Mouse (Mus musculus) kidney, postnatal 0 days (tissue): ENCODE measurements around the gene Wdfy2. TPM values are rescaled to one million over a fixed set of nuclear protein-coding genes. Genes with fewer than 3 reads are reported as not detected.

Experiments used
- ATAC-seq: fragments of 200-750 bp; cut with Nextera tagmentation; replicated peaks from 2 replicates; pipeline ENCODE4 v1.8.0; 2017; ENCODE audit warnings: low read depth, moderate number of reproducible peaks, moderate TSS enrichment, moderate library complexity; ENCODE audit not compliant: low FRiP score
- DNase-seq: peaks from one replicate; pipeline ENCODE4 v3.0.0-alpha.2; 2016; ENCODE audit warnings: low spot score
- H3K27ac ChIP-seq: fragments of 300-500 bp; sonication (generic); 2 replicates; pipeline ENCODE4 v1.5.1; 2014; ENCODE audit warnings: mild to moderate bottlenecking
- H3K27me3 ChIP-seq: fragments of 300-500 bp; sonication (generic); 2 replicates; pipeline ENCODE4 v1.6.1; 2014; ENCODE audit warnings: low read length, mixed read lengths; ENCODE audit not compliant: insufficient read depth
- H3K36me3 ChIP-seq: fragments of 300-500 bp; sonication (generic); 2 replicates; pipeline ENCODE4 v1.6.1; 2014; ENCODE audit warnings: low read length, mixed read lengths; ENCODE audit not compliant: insufficient read depth
- H3K4me1 ChIP-seq: fragments of 300-500 bp; sonication (generic); replicated peaks from 2 replicates; pipeline ENCODE4 v1.6.1; 2014; ENCODE audit warnings: antibody characterized with exemption, low read length, mixed read lengths; ENCODE audit not compliant: insufficient read depth
- H3K4me2 ChIP-seq: fragments of 300-500 bp; sonication (generic); 2 replicates; pipeline ENCODE4 v1.6.1; 2014; ENCODE audit warnings: mild to moderate bottlenecking, low read length, moderate library complexity, mixed read lengths
- H3K4me3 ChIP-seq: fragments of 300-500 bp; sonication (generic); replicated peaks from 2 replicates; pipeline ENCODE4 v1.5.1; 2014; ENCODE audit warnings: low read depth, low read length
- H3K9ac ChIP-seq: fragments of 300-500 bp; sonication (generic); 2 replicates; pipeline ENCODE4 v1.6.1; 2014; ENCODE audit warnings: low read depth, low read length
- H3K9me3 ChIP-seq: fragments of 300-500 bp; sonication (generic); replicated peaks from 2 replicates; pipeline ENCODE4 v1.6.1; 2016; ENCODE audit warnings: low read length, inconsistent platforms, mixed read lengths
- CTCF ChIP-seq: IDR thresholded peaks from 2 replicates; pipeline ENCODE4 v1.5.1; 2016; ENCODE audit warnings: antibody characterized with exemption, low read depth, mild to moderate bottlenecking, moderate library complexity
- WGBS: fragments of 180-500 bp; shearing (Covaris S2); extraction: QIAGEN DNeasy Blood & Tissue Kit; methylation state at CpG from one replicate; pipeline ENCODE4 v1.1.7; 2014; 5-methylcytosine and 5-hydroxymethylcytosine counted together
- polyA plus RNA-seq: library from polyadenylated mRNA; unstranded; fragments of >200 nt; fragmentation: Nextera tagmentation; extraction: Ambion mirVana; gene quantifications from 2 replicates; pipeline ENCODE4 v1.2.1, GENCODE M21; 2015

Gene Wdfy2
- polyA plus RNA-seq, 1 experiment from 2014 or later, result 3.9 TPM

GRCm38 (mm10) chr14:62858311-62858710 is 20.8 kb downstream of the Wdfy2 start:
- Histone ChIP-seq H3K4me3 (no peak overlapping the region), H3K4me1 (no peaks in the 10 kb centered on the region), H3K9ac (no peak overlapping the region), H3K9me3 (no peaks in the 10 kb centered on the region), H3K27ac (no peak overlapping the region), H3K27me3 (no peaks in the 10 kb centered on the region), H3K36me3 (no peaks in the 10 kb centered on the region), H3K4me2 (no peak overlapping the region)
- 80% methylated on average over 3 of the region's 3 CpGs for WGBS
- TF ChIP-seq CTCF, result no peak
- ATAC-seq (no peak), DNase-seq (no peak)

- WGBS, result 74% methylated on average over 5 of the region's 5 CpGs
- no peak for TF ChIP-seq CTCF
- no peak for DNase-seq
- Histone ChIP-seq H3K9ac (no peak overlapping the region), H3K4me2 (no peak overlapping the region), H3K27me3 (no peaks in the 10 kb centered on the region), H3K27ac (no peak overlapping the region), H3K9me3 (no peaks in the 10 kb centered on the region), H3K4me3 (no peak overlapping the region), H3K4me1 (no peaks in the 10 kb centered on the region), H3K36me3 (no peaks in the 10 kb centered on the region)
- no peak for ATAC-seq
Observed at GRCm38 (mm10) chr14:62862564-62862963, 25.1 kb downstream of the Wdfy2 start.

DNA sequence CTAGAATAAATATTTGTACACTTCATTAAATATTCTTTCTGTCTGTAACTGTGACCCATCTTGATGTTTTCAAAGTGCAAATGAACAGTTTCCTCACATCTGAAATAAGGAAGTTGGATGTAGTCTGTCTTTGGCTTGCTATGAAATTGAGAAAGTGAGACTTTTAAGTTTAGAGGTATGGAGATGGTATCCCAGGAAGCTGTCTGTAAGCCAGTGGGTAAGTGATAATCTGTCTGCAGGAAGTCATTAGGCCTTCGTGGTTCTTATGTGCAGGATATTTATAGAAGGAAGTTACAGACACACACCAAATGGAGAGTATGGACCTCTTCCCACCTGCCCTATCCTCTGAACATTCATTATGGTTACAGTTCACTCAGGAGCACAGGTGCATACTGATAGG is 26.8 kb downstream of the Wdfy2 start:
- Histone ChIP-seq H3K9ac (no peak overlapping the region), H3K4me2 (no peak overlapping the region), H3K4me3 (no peak overlapping the region), H3K27ac (no peak overlapping the region), H3K9me3 (no peaks in the 10 kb centered on the region), H3K27me3 (no peaks in the 10 kb centered on the region), H3K4me1 (0 out of 2 replicates have a peak, but pooled peaks cover 6% of the 10 kb centered on the region), H3K36me3 (no peaks in the 10 kb centered on the region)
- DNase-seq, result no peak
- WGBS, result 39% methylated on average over 1 of the region's 1 CpGs
- no peak for TF ChIP-seq CTCF
- ATAC-seq, result no peak

- DNase-seq (peak; percentile 39), ATAC-seq (no peak)
- Histone ChIP-seq H3K27ac (no peak overlapping the region), H3K9me3 (no peaks in the 10 kb centered on the region), H3K4me3 (no peak overlapping the region), H3K4me1 (0 out of 2 replicates have a peak, but pooled peaks cover 6% of the 10 kb centered on the region), H3K36me3 (no peaks in the 10 kb centered on the region), H3K9ac (no peak overlapping the region), H3K4me2 (no peak overlapping the region), H3K27me3 (no peaks in the 10 kb centered on the region)
- WGBS, result 76% methylated on average over 2 of the region's 2 CpGs
- TF ChIP-seq CTCF, result no peak
Observed at GRCm38 (mm10) chr14:62865405-62865804, 27.9 kb downstream of the Wdfy2 start.

GRCm38 (mm10) chr14:62867069-62867468 is 29.6 kb downstream of the Wdfy2 start:
- ATAC-seq (no peak), DNase-seq (no peak)
- H3K36me3 ChIP-seq, result no peaks in the 10 kb centered on the region
- H3K9ac ChIP-seq, result no peak overlapping the region
- no peaks in the 10 kb centered on the region for H3K27me3 ChIP-seq
- H3K4me3 ChIP-seq, result no peak overlapping the region
- no peaks in the 10 kb centered on the region for H3K9me3 ChIP-seq
- H3K4me2 ChIP-seq, result no peak overlapping the region
- 74% methylated on average over 5 of the region's 5 CpGs for WGBS
- no peak for TF ChIP-seq CTCF
- no peak overlapping the region for H3K27ac ChIP-seq
- H3K4me1 ChIP-seq, result 0 out of 2 replicates have a peak, but pooled peaks cover 6% of the 10 kb centered on the region

- 96% methylated on average over 1 of the region's 1 CpGs for WGBS
- Histone ChIP-seq H3K36me3 (no peaks in the 10 kb centered on the region), H3K27ac (no peak overlapping the region), H3K4me3 (no peak overlapping the region), H3K4me2 (no peak overlapping the region), H3K4me1 (0 out of 2 replicates have a peak, but pooled peaks cover 6% of the 10 kb centered on the region), H3K27me3 (no peaks in the 10 kb centered on the region), H3K9me3 (no peaks in the 10 kb centered on the region), H3K9ac (no peak overlapping the region)
- ATAC-seq (no peak), DNase-seq (no peak)
- TF ChIP-seq CTCF, result no peak
Observed at GRCm38 (mm10) chr14:62867576-62867975, 30.1 kb downstream of the Wdfy2 start.

GRCm38 (mm10) chr14:62868254-62868653 is 30.8 kb downstream of the Wdfy2 start:
- no peaks in the 10 kb centered on the region for H3K27me3 ChIP-seq
- no peaks in the 10 kb centered on the region for H3K9me3 ChIP-seq
- 67% methylated on average over 3 of the region's 3 CpGs for WGBS
- 0 out of 2 replicates have a peak, but pooled peaks cover 6% of the 10 kb centered on the region for H3K4me1 ChIP-seq
- H3K9ac ChIP-seq, result no peak overlapping the region
- no peak for DNase-seq
- H3K27ac ChIP-seq, result no peak overlapping the region
- no peak overlapping the region for H3K4me2 ChIP-seq
- no peaks in the 10 kb centered on the region for H3K36me3 ChIP-seq
- no peak for ATAC-seq
- no peak for TF ChIP-seq CTCF
- H3K4me3 ChIP-seq, result no peak overlapping the region
